Mouse (Mus musculus): ENCODE measurements around the gene Rhoc. TPM values are rescaled to one million over a fixed set of nuclear protein-coding genes. Genes with fewer than 3 reads are reported as not detected.

The Rhoc gene
- 0.81 to 2.8 TPM (median 0.86 TPM) in 3 of 4 replicates, not detected in the other for total RNA-seq (2023; ENCODE audit: inconsistent age)

DNA sequence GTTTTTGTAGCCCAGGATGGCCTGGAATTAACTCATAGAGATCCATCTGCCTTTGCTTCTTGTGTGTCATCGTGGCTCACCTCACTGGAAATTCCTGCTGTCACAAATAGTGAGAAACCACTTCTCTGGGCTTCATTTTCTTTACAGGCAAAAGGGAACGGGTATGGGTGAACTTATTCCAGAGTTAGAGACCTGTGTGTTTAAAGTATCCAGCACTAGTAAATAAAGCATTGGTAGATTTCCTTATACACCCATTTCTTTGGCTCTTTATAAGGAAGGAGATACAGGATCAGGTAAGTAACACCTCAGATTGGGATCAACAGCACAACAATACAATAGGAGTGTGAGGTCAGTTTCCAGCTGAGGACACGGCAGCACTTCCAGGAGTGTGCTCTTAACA, at the start of gene Rhoc:
Rhoc (plus strand) TSS at position 301 of the 400 bp plus-strand sequence.

GRCm38 (mm10) chr3:104780561-104781420, 7.4 kb upstream of the Rhoc start, which contains the start of gene Ppm1j:
Gene Ppm1j, plus strand, starts transcription at chr3:104781056.

GRCm38 (mm10) chr3:104781471-104781903, 6.7 kb upstream of the Rhoc start, which contains the start of gene Fam19a3:
Gene Fam19a3, minus strand, starts transcription at chr3:104781840.

DNA sequence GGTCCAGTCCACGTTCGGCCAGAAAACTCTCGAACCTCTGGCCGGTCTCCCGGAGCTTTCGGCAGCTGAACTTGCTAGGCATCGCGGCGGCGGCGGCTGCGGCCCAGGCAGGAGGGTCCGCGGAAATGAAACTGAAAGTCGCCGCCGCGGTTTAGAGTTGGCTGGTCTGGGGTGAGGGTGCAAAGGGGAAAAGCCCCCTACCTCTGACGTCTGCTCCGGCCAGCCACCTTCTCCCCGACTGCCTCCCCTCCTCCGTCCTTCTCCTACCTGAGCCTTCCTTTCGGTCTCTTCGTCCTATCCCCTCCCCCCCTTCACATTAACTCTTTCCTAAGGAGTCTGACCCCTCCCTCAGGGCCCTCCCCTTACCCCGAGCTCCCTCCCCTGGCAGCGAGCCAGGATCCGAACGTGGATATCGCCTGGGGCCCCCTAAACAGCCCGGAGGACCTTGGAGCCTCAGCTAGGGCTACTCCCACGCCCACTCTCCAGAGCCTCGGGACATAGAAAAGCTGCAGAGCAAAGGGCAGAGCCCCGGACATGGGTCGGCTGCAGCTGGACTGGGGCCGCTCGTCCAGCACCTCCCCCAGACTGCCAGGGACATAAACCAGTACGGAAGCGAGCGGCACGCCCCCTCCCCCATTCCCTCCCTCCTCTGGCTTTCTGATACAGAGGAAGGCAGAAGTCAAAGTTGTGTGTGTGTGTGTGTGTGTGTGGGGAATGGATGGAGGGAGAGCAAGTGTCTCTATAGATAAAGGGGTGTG, 30.0 kb downstream of the Rhoc start, which contains the start of gene Mov10:
Mov10 (minus strand) TSS at position 573 of the 758 bp plus-strand sequence.

Other genes starting within 250 kb of the Rhoc start
- 17.6 to 22.0 TPM (median 19.0 TPM) in 4 replicates for gene Slc16a1, start 149.7 kb upstream of the Rhoc start, total RNA-seq (2023; ENCODE audit: inconsistent age)
- gene Ppm1j, start 7.3 kb upstream of the Rhoc start, total RNA-seq (2023; ENCODE audit: inconsistent age), result 0.29 to 0.39 TPM in 2 of 4 replicates, not detected in the others
- not detected in 4 replicates for gene Fam19a3, start 6.5 kb upstream of the Rhoc start, total RNA-seq (2023; ENCODE audit: inconsistent age)
- 22.7 to 31.9 TPM (median 27.0 TPM) in 4 replicates for gene Mov10, start 30.2 kb downstream of the Rhoc start, total RNA-seq (2023; ENCODE audit: inconsistent age)
- gene St7l, start 75.6 kb downstream of the Rhoc start, total RNA-seq (2023; ENCODE audit: inconsistent age), result 18.8 to 21.5 TPM (median 20.2 TPM) in 4 replicates
- 126 to 172 TPM (median 163 TPM) in 4 replicates for gene Capza1, start 76.1 kb downstream of the Rhoc start, total RNA-seq (2023; ENCODE audit: inconsistent age)
- 0.22 TPM in 1 of 4 replicates, not detected in the others for gene Wnt2b, start 173.5 kb downstream of the Rhoc start, total RNA-seq (2023; ENCODE audit: inconsistent age)